Mouse (Mus musculus): ENCODE data around the gene Shq1.
A peak's percentile ranks its signal among the peaks of the same experiment; 100 is the strongest.

DNA sequence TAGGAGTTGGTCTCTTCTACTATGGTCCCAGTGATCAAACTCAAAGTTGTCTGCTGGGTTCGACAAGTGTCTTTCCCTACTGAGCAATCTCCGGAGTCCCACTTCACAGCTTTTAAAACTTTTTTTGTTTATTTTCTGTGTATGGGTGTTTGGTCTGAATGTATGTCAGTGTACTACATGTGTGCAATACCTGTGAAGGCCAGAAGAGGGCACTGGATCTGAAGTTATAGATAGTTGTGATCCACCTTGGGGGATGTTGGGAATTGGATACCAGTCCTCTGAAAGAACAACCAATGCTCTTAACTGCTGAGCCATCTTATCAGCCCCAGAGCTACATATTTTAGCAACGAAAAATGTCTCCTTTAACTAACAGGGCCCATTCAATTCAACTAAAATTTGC lies 62.5 kb downstream of the Shq1 start:
- TF ChIP-seq CTCF (IDR thresholded peaks at IDR 0.05; ENCODE audit: low read depth, low read length) (peak; percentile 50), TAL1 (conservative IDR thresholded peaks at IDR 0.05; ENCODE audit: low read depth, low read length) (no peak), GATA1 (IDR thresholded peaks at IDR 0.05; ENCODE audit: borderline replicate concordance, low read length) (no peak), GATA2 (IDR thresholded peaks at IDR 0.05; ENCODE audit: borderline replicate concordance, low read depth, low read length) (no peak), POLR2AphosphoS5 (IDR thresholded peaks at IDR 0.05; ENCODE audit: insufficient replicate concordance, low read depth, low read length) (no peak)

Data from G1E (cell line).